Mouse (Mus musculus): ENCODE results near the gene Them7.

The Them7 gene

DNA sequence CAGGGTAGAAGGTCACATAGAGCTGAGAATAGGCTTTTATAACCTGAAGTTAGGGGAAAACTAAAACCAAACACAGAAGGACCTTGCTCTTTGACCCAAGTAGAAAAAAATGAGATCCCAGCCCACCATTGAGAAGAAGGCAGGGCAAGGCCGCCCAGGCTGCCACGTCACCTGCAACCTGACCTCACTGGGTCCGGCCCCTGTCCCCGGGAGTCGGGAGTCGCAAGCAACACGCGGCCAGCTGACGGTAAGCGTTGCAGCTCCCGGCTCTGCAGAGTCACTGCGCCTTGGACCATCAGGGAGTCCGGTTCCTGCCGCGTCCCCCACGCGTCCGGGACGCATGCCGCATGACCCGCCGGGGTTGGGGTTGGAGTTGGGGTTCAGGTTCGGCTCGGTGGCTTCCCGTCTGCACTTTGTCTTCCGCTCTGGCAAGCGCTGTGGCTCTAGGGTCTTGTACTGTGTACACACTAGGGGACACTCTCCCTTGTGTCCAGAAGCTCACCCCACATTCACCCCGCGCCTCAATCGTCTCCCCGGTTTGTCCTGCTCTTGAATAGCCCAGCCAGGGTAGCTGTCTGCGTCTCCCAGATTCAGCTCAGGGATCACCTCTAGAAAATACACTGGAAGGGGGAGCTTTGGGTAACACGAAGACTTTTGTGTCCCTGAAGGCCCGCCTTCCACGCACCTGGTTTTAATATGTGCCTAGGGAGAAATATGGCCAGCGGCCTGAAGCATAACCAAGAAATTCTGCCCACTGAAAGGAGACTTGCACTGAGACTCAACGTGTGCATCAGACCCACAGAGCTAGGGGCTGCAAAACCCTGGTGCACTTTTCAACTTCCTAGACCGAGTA is at the start of gene Them7:
Gene Them7 (plus strand): TSS at position 187 of the 853 bp plus-strand sequence.
- no peak for DNase-seq (ENCODE audit: low spot score)

DNA sequence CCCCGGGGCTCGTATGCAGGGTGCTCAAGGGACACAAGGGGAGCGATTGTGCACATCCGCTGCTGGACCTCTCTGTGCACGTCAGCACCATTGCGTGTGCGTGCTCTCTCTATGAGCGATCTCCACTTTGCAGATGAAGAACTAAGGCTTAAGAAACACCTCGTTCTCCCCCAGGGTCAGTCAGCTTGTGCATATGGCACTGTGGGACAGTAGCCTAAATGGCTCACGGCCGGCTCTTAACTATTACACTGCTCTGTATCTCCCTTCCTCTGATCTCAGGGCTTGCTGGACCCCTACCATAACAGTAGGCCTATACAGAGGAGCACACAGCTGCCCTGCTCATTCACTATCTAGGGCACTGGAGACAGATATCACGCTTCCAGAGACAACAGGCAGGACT is 45.2 kb upstream of the Them7 start:
- no peak for DNase-seq (ENCODE audit: low spot score)

GRCm38 (mm10) chr2:105182501-105182900 is 41.6 kb upstream of the Them7 start:
- DNase-seq (ENCODE audit: low spot score) = no peak

- DNase-seq (ENCODE audit: low spot score) = no peak
These were observed 39.0 kb upstream of the Them7 start for GRCm38 (mm10) chr2:105185140-105185539.

DNA sequence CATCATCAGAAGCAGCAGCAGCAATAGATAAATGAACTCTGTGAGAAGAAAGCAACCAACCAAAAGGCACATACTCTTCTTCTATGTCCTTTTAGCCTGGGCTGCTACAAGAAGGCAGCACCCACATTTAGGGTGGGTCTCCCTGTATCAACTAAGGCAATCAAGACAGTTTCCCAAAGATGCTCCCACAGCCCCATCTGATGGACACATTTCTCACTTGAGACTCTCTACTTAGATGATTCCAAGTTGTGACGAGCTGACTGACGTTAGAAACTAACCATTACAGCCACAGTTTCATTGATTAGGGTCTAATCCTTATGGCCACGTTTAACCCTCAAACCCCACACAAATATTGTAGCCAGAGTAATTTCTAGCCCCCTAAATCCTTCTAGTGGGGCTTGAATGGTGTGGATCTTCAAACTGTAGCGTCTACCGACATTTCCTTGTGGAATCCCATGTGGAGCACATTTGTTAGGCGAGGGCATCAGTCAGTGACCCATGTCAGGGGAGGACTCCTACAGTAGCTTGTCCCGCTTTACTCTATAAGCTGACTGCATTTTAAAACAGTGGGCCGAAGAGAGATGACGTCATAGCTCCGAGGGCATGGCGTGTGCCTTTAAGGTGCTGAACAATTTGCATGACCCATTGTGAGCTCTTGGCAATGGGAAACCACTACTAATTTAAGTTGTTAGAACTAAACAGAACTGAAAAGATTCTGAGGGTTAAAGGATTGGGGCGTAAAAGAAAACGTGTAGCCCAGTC is 38.2 kb upstream of the Them7 start:
- no peak for DNase-seq (ENCODE audit: low spot score)

- no peak for DNase-seq (ENCODE audit: low spot score)
These were observed 37.5 kb upstream of the Them7 start for GRCm38 (mm10) chr2:105186591-105186990.

DNA sequence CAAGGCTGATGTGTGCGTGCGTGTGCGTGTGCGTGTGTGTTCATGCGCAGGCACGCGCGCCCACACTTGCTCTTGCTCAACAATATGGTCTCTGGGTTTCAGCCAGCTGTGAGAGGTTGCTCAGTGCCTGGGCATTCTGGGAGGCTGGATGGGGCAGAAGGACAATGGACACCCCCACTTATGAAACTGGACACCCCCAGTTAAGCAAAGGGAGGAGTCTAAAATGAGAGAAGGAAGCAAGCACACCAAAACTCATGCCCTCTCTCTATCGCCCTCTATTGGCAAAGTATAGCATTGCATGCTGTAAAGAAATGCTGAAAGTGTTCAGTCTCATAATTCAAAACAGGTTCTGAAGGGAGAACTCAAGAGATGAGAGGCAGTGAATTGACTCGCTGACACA is 35.9 kb upstream of the Them7 start:
- DNase-seq (ENCODE audit: low spot score) = no peak

GRCm38 (mm10) chr2:105189352-105189751 is 34.8 kb upstream of the Them7 start:
- DNase-seq (ENCODE audit: low spot score) = no peak

- DNase-seq (ENCODE audit: low spot score) = no peak
These were observed 24.0 kb upstream of the Them7 start for GRCm38 (mm10) chr2:105200152-105200551.

GRCm38 (mm10) chr2:105206563-105207174 is 17.5 kb upstream of the Them7 start:
- DNase-seq (ENCODE audit: low spot score) = no peak

GRCm38 (mm10) chr2:105212839-105213238 is 11.3 kb upstream of the Them7 start:
- DNase-seq (ENCODE audit: low spot score) = no peak

DNA sequence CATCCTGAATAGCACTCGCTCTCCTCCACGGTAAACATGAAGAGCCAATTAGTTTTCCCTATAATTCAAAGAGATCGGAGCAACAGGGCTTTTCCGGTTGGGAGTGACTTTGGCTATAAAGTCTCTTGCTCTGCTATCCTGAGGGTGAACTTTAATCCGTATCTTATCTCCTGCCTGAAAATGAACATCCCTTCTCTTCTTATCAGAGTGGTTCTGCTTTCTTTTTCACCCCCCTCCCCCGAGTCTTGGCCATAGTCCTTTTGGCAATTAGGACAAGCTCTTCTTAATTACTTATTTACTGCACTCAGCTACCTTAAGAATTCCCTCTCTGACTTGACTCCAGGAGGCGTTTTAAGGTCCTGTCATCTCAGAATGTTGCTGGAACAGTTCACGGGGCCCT is 8.2 kb upstream of the Them7 start:
- no peak for DNase-seq (ENCODE audit: low spot score)

DNA sequence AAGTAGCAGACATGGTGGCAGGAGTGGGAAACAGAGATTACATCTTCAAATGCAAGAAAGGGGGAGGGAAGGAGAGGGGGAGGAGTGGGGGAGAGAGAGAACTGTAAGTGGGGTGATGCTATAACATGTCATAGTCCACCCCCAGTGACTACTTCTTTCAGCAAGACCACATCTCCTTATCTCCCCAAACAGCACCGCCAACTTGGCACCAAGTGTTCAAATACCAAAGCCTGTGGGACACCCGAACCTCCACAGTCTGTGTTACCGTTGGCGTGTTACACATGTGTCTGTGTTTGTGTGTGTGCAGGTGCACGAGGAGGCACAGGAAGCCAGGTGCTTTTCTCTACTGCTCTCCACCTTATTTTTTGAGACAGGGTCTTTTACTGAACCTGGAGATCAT is 4.9 kb upstream of the Them7 start:
- no peak for DNase-seq (ENCODE audit: low spot score)

DNA sequence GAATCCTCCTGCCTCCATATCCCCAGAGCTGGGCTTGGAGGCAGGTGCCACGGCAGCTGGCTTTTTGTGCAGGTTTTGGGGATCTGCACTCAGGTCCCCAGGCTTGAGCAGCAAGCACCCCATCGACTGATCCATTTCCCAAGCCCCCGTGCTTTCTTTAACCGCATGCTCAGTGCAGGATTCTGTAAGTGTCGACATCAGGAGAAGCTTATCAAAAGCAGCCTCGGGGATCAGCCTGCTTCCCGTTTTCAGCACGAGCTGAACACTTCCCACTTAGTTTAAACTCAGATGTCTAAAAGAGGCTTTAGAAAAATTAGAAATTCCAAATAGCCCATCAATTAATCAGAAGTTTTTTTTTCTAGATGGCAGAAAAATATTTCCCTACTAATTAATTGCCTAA is 4.5 kb upstream of the Them7 start:
- no peak for DNase-seq (ENCODE audit: low spot score)

GRCm38 (mm10) chr2:105220738-105221303 is 3.3 kb upstream of the Them7 start:
- no peak for DNase-seq (ENCODE audit: low spot score)

- DNase-seq (ENCODE audit: low spot score) = no peak
These were observed 514 bp upstream of the Them7 start for GRCm38 (mm10) chr2:105223606-105224005.

DNA sequence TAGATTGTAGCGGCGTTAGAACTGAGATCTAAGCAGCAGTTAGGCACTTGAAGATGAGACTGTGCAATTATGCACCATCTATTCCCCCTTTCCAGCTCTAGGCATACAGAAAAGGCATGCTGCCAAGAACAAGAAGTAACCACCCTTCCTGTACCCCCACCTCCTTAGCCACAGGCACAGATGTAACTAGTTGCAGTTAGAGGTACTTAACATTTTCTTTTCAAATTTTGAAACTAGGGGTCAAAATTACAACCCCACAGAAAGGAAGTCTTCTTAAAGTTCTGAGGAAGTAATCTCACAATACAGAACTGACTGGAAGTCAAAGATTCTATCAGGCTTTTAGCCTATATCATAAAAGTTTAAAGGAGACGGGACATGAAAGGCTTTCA is 861 bp downstream of the Them7 start:
- DNase-seq (ENCODE audit: low spot score) = no peak

- DNase-seq (ENCODE audit: low spot score) = no peak
These were observed 2.3 kb downstream of the Them7 start for GRCm38 (mm10) chr2:105226297-105226958.

DNA sequence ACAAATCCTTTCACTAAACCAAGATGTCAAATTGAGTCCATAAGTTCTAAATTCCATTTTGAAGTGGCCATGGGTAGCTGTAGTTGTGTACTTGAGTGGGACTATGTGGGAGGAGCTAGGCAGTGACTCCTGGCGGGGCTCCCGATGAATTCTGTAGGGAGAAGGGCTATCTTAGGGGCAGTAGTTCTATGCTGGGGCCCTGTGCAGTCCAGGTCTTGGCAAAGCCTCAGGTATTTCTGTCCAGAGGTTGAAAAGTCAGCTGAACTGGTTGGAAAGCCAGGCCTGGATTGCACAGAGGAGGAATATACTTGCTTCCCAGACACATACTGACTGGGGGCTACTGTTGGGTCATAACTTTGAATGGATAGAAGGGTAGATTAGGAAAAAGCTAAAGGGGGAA is 4.3 kb downstream of the Them7 start:
- no peak for DNase-seq (ENCODE audit: low spot score)

DNA sequence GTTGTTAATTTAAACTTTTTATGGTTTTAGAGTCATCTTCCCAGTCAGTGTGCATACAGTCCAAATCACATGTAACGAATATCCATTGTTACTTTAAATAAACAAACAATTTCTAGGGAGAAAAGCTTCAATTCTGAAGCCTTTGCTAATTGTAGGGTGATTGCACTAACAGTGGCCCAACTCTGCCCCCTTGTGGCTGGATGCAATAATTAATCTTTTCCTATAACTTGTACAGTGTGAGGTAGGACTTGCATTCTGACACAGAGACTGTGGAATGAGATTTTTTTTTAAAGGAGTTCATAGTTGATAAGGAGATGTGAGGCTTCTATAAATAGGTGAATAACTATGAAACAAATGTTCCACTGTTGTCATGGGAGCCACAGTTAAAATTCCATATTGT is 6.2 kb downstream of the Them7 start:
- no peak for DNase-seq (ENCODE audit: low spot score)

DNA sequence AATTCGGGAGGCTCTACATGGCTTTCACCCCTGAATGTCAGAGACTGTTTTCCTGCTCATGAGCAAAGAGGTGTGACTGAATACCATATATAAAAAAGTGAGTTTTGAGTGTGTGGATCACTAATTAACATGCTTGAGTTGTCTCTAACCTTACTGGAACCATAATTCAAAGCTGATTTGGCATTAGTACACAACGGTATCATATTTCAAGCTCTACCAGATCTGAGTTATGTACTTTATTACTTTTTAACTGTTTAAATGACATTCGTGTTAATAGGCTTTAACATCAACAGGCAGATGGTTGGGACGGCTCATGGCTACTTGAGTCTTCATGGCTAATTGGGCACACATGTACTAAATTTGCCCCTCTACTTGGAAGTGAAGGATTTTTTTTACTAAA is 8.3 kb downstream of the Them7 start:
- no peak for DNase-seq (ENCODE audit: low spot score)

- no peak for DNase-seq (ENCODE audit: low spot score)
These were observed 10.2 kb downstream of the Them7 start for GRCm38 (mm10) chr2:105234278-105234677.

All from T-cell, adult 2 months (primary cell).